Mouse (Mus musculus): ENCODE data around the gene Satb1.
A peak's percentile ranks its signal among the peaks of the same experiment; 100 is the strongest.

Gene Satb1

GRCm38 (mm10) chr17:51832900-51833577 lies at the start of gene Satb1:
Gene Satb1 (minus strand): TSS chr17:51833290.
- DNase-seq (ENCODE audit: low spot score), result peak; percentile 35

- no peak for DNase-seq (ENCODE audit: low spot score)
Observed at GRCm38 (mm10) chr17:51882566-51882965, 49.5 kb upstream of the Satb1 start.

GRCm38 (mm10) chr17:51880895-51881622 lies 48.0 kb upstream of the Satb1 start:
- no peak for DNase-seq (ENCODE audit: low spot score)

DNA sequence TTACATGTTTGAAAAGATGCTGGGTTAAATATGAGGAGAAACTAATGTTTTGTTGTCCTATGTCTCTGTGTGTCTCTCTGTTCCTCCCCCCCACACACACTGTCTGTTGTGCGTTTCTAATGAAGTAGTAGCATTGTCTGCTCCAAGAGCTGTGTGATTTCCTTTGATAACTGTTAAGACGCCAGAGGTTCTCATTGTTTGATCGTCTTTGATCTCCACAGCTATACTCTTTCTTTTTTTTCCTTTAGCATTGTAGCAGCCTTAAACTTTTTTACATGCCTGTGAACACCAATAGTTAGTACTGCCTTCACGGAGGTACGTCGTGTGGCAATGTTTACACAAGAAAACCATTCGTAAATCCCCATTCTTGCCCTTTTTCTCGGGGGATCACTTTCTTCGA lies 47.1 kb upstream of the Satb1 start:
- no peak for DNase-seq (ENCODE audit: low spot score)

- no peak for DNase-seq (ENCODE audit: low spot score)
Observed at GRCm38 (mm10) chr17:51879736-51880135, 46.6 kb upstream of the Satb1 start.

DNA sequence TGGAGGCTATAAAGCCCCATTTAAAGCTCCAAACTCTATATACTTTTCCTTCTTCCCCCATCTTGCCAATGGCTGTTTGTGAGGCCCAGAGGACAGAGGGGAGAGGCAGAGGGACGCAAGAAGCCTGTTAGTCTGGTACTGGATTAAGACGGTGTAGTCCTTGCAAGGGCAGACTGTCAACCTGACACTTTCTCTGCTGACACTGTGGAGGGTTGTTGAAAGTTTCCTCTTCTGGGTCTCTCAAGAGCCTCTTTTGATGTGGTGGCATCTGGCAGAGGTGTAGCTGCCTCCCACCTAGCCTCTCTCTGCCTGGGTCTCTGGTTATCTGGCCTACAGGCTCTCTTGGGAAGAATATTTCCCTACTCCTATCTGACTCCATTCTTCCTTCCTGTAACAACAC lies 46.1 kb upstream of the Satb1 start:
- DNase-seq (ENCODE audit: low spot score), result no peak

DNA sequence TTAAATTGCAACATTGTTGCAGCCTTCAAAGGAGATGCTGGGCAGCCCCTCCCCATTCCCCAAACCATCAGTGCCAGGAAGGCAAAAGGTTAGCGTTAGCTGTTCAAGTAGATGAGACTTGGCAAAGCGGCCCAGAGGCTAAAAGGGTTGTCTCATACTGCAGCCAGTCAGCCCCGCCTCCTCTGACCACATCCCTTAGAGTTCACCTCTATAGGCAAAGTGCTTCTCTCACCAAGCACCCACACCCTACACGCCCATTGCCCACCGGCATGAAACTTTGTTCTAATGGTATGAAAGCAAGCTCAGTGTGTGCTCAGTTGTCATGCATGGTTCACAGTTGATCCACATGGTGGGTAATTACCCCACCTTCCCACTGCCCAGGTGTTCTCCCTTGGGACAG lies 43.4 kb upstream of the Satb1 start:
- DNase-seq (ENCODE audit: low spot score), result no peak

DNA sequence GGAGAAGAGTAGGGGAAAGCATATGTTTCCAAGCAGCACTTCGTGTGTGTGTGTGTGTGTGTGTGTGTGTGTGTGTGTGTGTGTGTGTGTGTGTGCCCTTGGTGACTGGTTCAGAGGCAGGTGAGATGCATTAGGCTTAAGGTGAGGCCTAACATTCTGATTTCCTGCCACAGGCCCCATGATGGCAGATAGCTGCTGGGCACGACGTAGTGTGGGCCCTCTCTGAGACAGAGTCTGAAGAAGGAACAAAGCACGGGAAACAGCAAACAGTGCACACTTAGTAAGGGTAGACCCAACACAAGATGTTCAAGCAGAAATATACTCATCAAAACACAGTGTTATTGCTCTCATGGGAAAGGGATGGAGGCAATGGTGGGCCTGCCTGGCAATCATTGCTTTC lies 24.5 kb upstream of the Satb1 start:
- DNase-seq (ENCODE audit: low spot score), result no peak

DNA sequence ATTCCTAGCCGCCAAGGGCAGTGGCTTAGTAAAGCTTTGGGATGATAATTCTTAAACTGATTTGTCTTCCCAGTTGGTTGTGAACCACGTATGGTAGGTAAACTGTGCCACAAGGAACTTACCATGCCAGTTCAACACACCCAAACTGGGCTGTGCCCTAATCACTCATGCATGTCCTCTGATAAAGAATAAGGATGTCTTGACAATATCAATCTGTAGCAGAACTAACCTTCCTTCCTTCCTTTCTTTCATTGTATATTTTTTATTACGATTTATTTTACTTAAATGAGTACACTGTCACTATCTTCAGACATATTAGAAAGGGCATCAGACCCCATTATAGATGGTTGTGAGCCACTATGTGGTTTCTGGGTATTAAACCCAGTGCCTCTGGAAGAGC lies 23.2 kb upstream of the Satb1 start:
- no peak for DNase-seq (ENCODE audit: low spot score)

DNA sequence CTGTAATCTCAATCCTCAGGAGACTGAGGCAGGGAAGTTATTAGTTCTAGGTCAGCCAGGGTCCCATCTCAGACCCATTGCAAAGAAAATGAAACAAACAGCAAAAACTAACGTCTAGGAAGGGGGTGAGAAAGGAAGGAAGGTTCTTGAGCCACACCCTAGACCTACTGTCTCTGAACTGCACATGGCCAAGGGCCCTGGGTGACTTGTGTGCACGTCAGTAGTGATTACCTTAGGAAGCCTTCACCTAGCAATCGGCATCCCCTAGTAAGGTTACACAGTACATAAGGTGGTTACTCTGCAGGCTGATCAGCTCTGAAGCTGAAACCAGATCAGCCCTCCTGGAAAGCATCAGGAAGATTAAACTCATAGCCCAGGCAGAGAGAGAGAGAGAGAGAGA lies 22.2 kb upstream of the Satb1 start:
- no peak for DNase-seq (ENCODE audit: low spot score)

- no peak for DNase-seq (ENCODE audit: low spot score)
Observed at GRCm38 (mm10) chr17:51853952-51854351, 20.9 kb upstream of the Satb1 start.

DNA sequence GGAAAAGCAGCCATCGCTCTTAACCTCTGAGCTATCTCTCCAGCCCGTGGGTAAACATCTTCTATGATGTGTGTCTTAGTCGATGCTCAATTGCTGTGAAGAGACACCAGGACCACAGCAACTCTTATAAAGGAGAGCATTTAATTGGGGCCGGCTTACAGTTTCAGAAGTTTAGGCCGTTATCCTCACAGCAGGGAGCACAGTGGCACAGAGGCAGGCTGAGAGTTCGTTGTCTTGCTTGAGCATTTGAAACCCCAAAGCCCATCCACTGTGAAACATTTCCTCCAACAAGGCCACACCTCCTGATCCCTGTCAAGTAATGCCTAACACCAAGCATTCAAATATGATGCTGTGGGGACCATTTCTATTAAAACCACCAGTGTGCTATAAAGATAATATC lies 7.5 kb upstream of the Satb1 start:
- DNase-seq (ENCODE audit: low spot score), result no peak

GRCm38 (mm10) chr17:51839484-51839883 lies 6.4 kb upstream of the Satb1 start:
- no peak for DNase-seq (ENCODE audit: low spot score)

- no peak for DNase-seq (ENCODE audit: low spot score)
Observed at GRCm38 (mm10) chr17:51836901-51837300, 3.8 kb upstream of the Satb1 start.

- no peak for DNase-seq (ENCODE audit: low spot score)
Observed at GRCm38 (mm10) chr17:51836243-51836642, 3.2 kb upstream of the Satb1 start.

DNA sequence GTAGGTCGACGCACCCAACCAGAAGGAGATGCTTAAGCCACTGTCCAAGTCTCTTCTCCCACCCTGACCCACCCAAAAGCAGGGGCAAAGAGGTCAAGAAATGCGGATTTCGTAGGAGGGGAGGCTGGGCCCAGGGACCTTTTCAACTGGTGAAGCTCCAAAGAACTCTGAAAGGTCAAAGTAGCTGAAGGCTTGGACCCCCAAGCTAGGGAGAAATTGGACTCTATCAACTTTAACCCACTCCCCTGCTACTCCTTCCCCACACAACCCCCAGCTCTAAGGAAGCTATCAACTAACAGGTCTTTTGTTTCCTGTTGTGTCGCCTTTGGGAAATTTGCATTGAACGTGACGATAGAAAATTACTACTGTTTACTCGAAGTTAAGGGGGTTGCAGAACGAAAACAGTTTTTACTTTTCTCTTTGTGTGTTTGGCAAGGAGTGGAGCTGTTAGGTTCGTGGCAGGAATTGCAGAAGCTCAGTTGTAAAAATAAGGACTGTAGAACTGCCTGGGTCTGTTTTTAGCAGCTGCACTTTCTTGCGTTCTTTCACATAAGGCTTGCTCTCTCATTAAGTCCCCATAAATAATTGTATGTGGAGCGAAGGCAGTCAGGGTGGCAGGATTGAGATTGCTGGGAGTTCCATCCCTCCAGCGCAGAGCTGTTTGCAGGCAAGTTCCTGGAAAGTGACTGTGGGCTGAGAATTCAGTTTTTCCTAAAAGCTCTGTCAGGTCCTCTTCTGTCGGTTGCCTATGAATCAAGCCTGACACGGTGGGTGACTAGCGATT lies 680 bp upstream of the Satb1 start:
- no peak for DNase-seq (ENCODE audit: low spot score)

DNA sequence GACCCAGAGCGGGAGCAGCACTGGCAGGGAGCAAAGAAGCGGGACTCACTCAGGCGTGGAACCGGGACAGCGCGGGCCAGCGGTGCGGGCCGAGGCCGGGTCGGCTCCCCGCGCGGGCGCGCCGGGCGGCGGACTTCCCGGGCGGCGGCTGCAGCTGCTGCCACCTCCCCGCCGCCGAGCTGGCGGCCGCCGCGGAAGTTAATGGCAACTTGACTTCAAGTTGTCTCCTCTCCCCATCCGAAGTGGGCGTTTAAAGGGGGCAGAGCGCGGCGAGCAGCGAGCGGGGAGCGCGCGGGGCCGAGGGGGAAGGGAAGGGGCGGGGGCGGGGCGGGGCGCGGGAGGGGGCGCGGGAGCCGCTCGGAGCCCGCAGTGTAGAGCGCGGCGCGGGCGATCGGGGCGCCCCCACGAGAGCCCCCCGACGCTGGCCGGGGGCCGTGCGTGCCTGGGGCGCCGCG lies 642 bp downstream of the Satb1 start:
- no peak for DNase-seq (ENCODE audit: low spot score)

DNA sequence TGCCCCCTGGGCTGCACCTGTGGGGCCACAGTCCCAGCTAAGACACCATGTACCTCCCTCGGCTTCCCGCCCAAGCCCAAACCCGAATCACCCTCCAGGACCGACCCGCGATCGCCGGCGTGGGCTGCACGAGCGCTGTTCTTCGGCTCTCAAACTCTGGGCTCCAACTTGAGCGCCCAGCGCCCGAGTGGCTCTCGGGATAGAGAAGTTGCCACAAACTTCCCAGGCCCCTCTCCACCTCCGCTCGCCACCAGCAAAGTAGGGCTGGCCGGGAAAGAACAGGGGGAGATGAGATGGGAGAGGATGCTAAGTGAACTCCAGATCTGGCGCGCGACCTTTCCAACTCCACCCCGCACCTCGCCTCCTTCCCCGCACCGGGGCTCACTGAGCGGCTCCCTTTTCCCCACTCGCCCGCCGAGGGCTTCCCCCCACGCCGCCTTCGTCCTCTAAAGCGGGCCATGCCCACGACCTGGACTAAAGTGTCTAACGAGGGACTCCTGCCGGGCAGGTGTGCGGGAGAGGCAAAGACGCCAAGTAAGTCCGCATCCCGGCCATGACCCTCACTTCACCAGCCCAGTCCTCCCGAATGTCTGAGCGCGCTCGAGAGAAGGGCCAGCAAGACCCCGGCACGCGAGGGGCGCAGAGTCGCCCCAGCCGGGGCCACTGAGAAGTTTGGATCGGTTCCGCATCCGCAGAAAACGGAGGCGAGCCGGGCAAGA lies 1.2 kb downstream of the Satb1 start:
- no peak for DNase-seq (ENCODE audit: low spot score)

- DNase-seq (ENCODE audit: low spot score), result no peak
Observed at GRCm38 (mm10) chr17:51831121-51831701, 1.9 kb downstream of the Satb1 start.

GRCm38 (mm10) chr17:51829436-51829835 lies 3.7 kb downstream of the Satb1 start:
- DNase-seq (ENCODE audit: low spot score), result no peak

GRCm38 (mm10) chr17:51827922-51828410 lies 5.1 kb downstream of the Satb1 start:
- no peak for DNase-seq (ENCODE audit: low spot score)

GRCm38 (mm10) chr17:51826461-51826860 lies 6.6 kb downstream of the Satb1 start:
- DNase-seq (ENCODE audit: low spot score), result no peak
